Mouse (Mus musculus) heart, embryonic 12.5 days (tissue): ENCODE data around the gene Wdr83. TPM values are rescaled to one million over a fixed set of nuclear protein-coding genes. Genes with fewer than 3 reads are reported as not detected.
"Not testable (repeated sequence)": the region's sequence is repeated elsewhere in the genome, so short reads cannot be mapped to it uniquely, and the experiment has no call there.

Source experiments
- ATAC-seq: fragments of 200-750 bp; cut with Nextera tagmentation; 2 replicates; pipeline ENCODE4 v1.8.0; 2017; ENCODE audit warnings: moderate TSS enrichment, moderate library complexity; ENCODE audit not compliant: insufficient number of reproducible peaks, low FRiP score
- H3K27ac ChIP-seq: fragments of 300-500 bp; sonication (generic); 2 replicates; pipeline ENCODE4 v1.5.1; 2016; ENCODE audit warnings: mild to moderate bottlenecking, moderate library complexity; ENCODE audit not compliant: poor library complexity, severe bottlenecking
- H3K27me3 ChIP-seq: fragments of 300-500 bp; sonication (generic); replicated peaks from 2 replicates; pipeline ENCODE4 v1.6.1; 2016; ENCODE audit warnings: mild to moderate bottlenecking, moderate library complexity
- H3K36me3 ChIP-seq: fragments of 300-500 bp; sonication (generic); 2 replicates; pipeline ENCODE4 v1.6.1; 2016; ENCODE audit warnings: mild to moderate bottlenecking, moderate library complexity
- H3K4me1 ChIP-seq: fragments of 300-500 bp; sonication (generic); replicated peaks from 2 replicates; pipeline ENCODE4 v1.6.1; 2016; ENCODE audit warnings: mild to moderate bottlenecking
- H3K4me2 ChIP-seq: fragments of 300-500 bp; sonication (generic); 2 replicates; pipeline ENCODE4 v1.6.1; 2016; ENCODE audit warnings: mild to moderate bottlenecking, moderate library complexity
- H3K4me3 ChIP-seq: fragments of 300-500 bp; sonication (generic); 2 replicates; pipeline ENCODE4 v1.5.1; 2016; ENCODE audit warnings: mild to moderate bottlenecking
- H3K9ac ChIP-seq: fragments of 300-500 bp; sonication (generic); 2 replicates; pipeline ENCODE4 v1.6.1; 2016; ENCODE audit warnings: mild to moderate bottlenecking, moderate library complexity
- H3K9me3 ChIP-seq: fragments of 300-500 bp; sonication (generic); replicated peaks from 2 replicates; pipeline ENCODE4 v1.6.1; 2016; ENCODE audit warnings: mild to moderate bottlenecking, moderate library complexity
- WGBS: fragments of 180-500 bp; shearing (Covaris S2); methylation state at CpG from one replicate; pipeline ENCODE4 v1.1.7; 2016; 5-methylcytosine and 5-hydroxymethylcytosine counted together
- polyA plus RNA-seq: library from polyadenylated mRNA; unstranded; fragments of >200 nt; fragmentation: Nextera tagmentation; extraction: Ambion mirVana; gene quantifications from 2 replicates; pipeline ENCODE4 v1.2.1, GENCODE M21; 2016

Gene Wdr83
- polyA plus RNA-seq, 1 experiment from 2014 or later: 33.2 TPM

- Histone ChIP-seq H3K4me1 (no peaks in the 10 kb centered on the region), H3K27me3 (no peaks in the 10 kb centered on the region), H3K27ac (no peak overlapping the region), H3K9me3 (no peaks in the 10 kb centered on the region), H3K36me3 (peaks cover 60% of the 10 kb centered on the region), H3K4me2 (no peak overlapping the region), H3K9ac (no peak overlapping the region), H3K4me3 (no peak overlapping the region)
- WGBS: 86% methylated on average over 7 of the region's 7 CpGs
- ATAC-seq: no peak
These were observed 14.5 kb upstream of the Wdr83 start for GRCm38 (mm10) chr8:85095566-85095965.

- 83% methylated on average over 13 of the region's 13 CpGs for WGBS
- no peak overlapping the region for H3K4me2 ChIP-seq
- H3K9me3 ChIP-seq: no peaks in the 10 kb centered on the region
- no peaks in the 10 kb centered on the region for H3K27me3 ChIP-seq
- no peak overlapping the region for H3K9ac ChIP-seq
- H3K4me1 ChIP-seq: no peaks in the 10 kb centered on the region
- peaks cover 60% of the 10 kb centered on the region for H3K36me3 ChIP-seq
- no peak for ATAC-seq
- H3K4me3 ChIP-seq: no peak overlapping the region
- H3K27ac ChIP-seq: no peak overlapping the region
These were observed 13.9 kb upstream of the Wdr83 start for GRCm38 (mm10) chr8:85095051-85095450.

- no peaks in the 10 kb centered on the region for H3K27me3 ChIP-seq
- H3K27ac ChIP-seq: no peak overlapping the region
- H3K9me3 ChIP-seq: no peaks in the 10 kb centered on the region
- H3K9ac ChIP-seq: no peak overlapping the region
- peaks cover 71% of the 10 kb centered on the region for H3K36me3 ChIP-seq
- WGBS: 27% methylated on average over 21 of the region's 21 CpGs
- H3K4me3 ChIP-seq: no peak overlapping the region
- no peak for ATAC-seq
- H3K4me1 ChIP-seq: no peaks in the 10 kb centered on the region
- no peak overlapping the region for H3K4me2 ChIP-seq
These were observed 10.5 kb upstream of the Wdr83 start for GRCm38 (mm10) chr8:85091526-85092090.

GRCm38 (mm10) chr8:85090856-85091255 is 9.8 kb upstream of the Wdr83 start:
- Histone ChIP-seq H3K9ac (no peak overlapping the region), H3K27ac (no peak overlapping the region), H3K9me3 (no peaks in the 10 kb centered on the region), H3K36me3 (peaks cover 64% of the 10 kb centered on the region), H3K4me2 (no peak overlapping the region), H3K27me3 (no peaks in the 10 kb centered on the region), H3K4me1 (no peaks in the 10 kb centered on the region), H3K4me3 (no peak overlapping the region)
- no peak for ATAC-seq
- WGBS: 85% methylated on average over 11 of the region's 11 CpGs

- Histone ChIP-seq H3K4me1 (peaks cover 6% of the 10 kb centered on the region), H3K27ac (no peak overlapping the region), H3K4me2 (no peak overlapping the region), H3K27me3 (no peaks in the 10 kb centered on the region), H3K9ac (no peak overlapping the region), H3K36me3 (peaks cover 53% of the 10 kb centered on the region), H3K4me3 (no peak overlapping the region), H3K9me3 (no peaks in the 10 kb centered on the region)
- no peak for ATAC-seq
- 70% methylated on average over 2 of the region's 2 CpGs for WGBS
These were observed 7.7 kb upstream of the Wdr83 start for GRCm38 (mm10) chr8:85088771-85089170.

- Histone ChIP-seq H3K4me1 (peaks cover 27% of the 10 kb centered on the region), H3K9ac (no peak overlapping the region), H3K4me3 (no peak overlapping the region), H3K27ac (no peak overlapping the region), H3K27me3 (no peaks in the 10 kb centered on the region), H3K4me2 (no peak overlapping the region), H3K36me3 (peaks cover 45% of the 10 kb centered on the region), H3K9me3 (no peaks in the 10 kb centered on the region)
- no peak for ATAC-seq
- 79% methylated on average over 3 of the region's 3 CpGs for WGBS
These were observed 5.1 kb upstream of the Wdr83 start for GRCm38 (mm10) chr8:85086238-85086637.

- no peak overlapping the region for H3K4me2 ChIP-seq
- peaks cover 38% of the 10 kb centered on the region for H3K36me3 ChIP-seq
- ATAC-seq: no peak
- WGBS: 78% methylated on average over 8 of the region's 8 CpGs
- H3K4me3 ChIP-seq: no peak overlapping the region
- H3K9ac ChIP-seq: no peak overlapping the region
- H3K27me3 ChIP-seq: no peaks in the 10 kb centered on the region
- H3K9me3 ChIP-seq: no peaks in the 10 kb centered on the region
- no peak overlapping the region for H3K27ac ChIP-seq
- peaks cover 32% of the 10 kb centered on the region for H3K4me1 ChIP-seq
These were observed 3.5 kb upstream of the Wdr83 start for GRCm38 (mm10) chr8:85084633-85085032.

GRCm38 (mm10) chr8:85083108-85083813 is 2.2 kb upstream of the Wdr83 start, which contains the start of gene Man2b1:
Gene Man2b1 (plus strand): TSS chr8:85083270.
- Histone ChIP-seq H3K4me3 (peak within 1 kb of the TSS; percentile 74), H3K9ac (peak within 1 kb of the TSS; percentile 82), H3K4me1 (peaks cover 45% of the 10 kb centered on the region), H3K4me2 (peak within 1 kb of the TSS; percentile 91), H3K27ac (peak within 1 kb of the TSS; percentile 38), H3K36me3 (peaks cover 36% of the 10 kb centered on the region), H3K9me3 (no peaks in the 10 kb centered on the region), H3K27me3 (no peaks in the 10 kb centered on the region)
- ATAC-seq: peak; percentile 86
- WGBS: under 1% methylated on average over 30 of the region's 30 CpGs

- not testable (repeated sequence) for H3K9me3 ChIP-seq, ATAC-seq, H3K27ac ChIP-seq, H3K9ac ChIP-seq, H3K4me2 ChIP-seq, H3K27me3 ChIP-seq, H3K4me3 ChIP-seq
- Histone ChIP-seq H3K4me1 (peaks cover 45% of the 10 kb centered on the region), H3K36me3 (peaks cover 29% of the 10 kb centered on the region)
- WGBS: 79% methylated on average over 4 of the region's 4 CpGs
These were observed 1.1 kb upstream of the Wdr83 start for GRCm38 (mm10) chr8:85082169-85082568.

GRCm38 (mm10) chr8:85080532-85081215 is 432 bp downstream of the Wdr83 start, which contains the start of gene Wdr83os:
Gene Wdr83os (plus strand): TSS chr8:85080740.
- Histone ChIP-seq H3K27me3 (no peaks in the 10 kb centered on the region), H3K4me2 (peak within 1 kb of the TSS; percentile 85), H3K36me3 (peaks cover 32% of the 10 kb centered on the region), H3K9me3 (no peaks in the 10 kb centered on the region), H3K4me1 (peaks cover 45% of the 10 kb centered on the region), H3K27ac (peak within 1 kb of the TSS; percentile 17), H3K9ac (peak within 1 kb of the TSS; percentile 90), H3K4me3 (peak within 1 kb of the TSS; percentile 86)
- ATAC-seq: 0 out of 2 replicates have a peak, but pooled peaks have one; percentile 2
- under 1% methylated on average over 30 of the region's 30 CpGs for WGBS

- no peak for ATAC-seq
- Histone ChIP-seq H3K9ac (peak overlapping the region; percentile 90), H3K4me3 (peak overlapping the region; percentile 86), H3K27ac (peak overlapping the region; percentile 17), H3K27me3 (no peaks in the 10 kb centered on the region), H3K36me3 (peaks cover 32% of the 10 kb centered on the region), H3K9me3 (no peaks in the 10 kb centered on the region), H3K4me2 (peak overlapping the region; percentile 85), H3K4me1 (peaks cover 45% of the 10 kb centered on the region)
- WGBS: under 1% methylated on average over 25 of the region's 25 CpGs
These were observed 933 bp downstream of the Wdr83 start for GRCm38 (mm10) chr8:85080214-85080531.
